Mouse (Mus musculus): ENCODE results near the gene Tyw1. TPM values are rescaled to one million over a fixed set of nuclear protein-coding genes. Genes with fewer than 3 reads are reported as not detected.
A peak's percentile ranks its signal among the peaks of the same experiment; 100 is the strongest.

Gene Tyw1
- total and polyA plus RNA-seq, 3 experiments: 5.1 to 9.8 (median 7.0) TPM

DNA sequence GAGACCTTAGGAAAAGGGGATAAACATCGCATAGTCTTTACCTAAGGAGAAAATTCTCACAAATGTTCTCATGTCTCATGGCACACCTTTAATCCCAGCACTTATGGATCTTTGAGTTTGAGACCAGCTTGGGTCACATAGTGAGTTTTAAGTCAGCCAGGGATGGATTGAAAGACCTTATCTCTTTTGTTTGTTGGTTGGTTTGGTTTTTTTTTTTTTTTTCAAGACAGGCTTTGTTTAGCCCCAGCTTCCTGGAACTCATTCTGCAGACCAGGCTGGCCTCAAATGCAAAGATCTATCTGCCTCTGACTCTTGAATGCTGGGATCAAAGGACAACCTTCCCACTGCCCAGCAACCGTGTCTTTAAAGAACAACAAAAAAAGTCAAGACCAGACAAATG is 34.1 kb upstream of the Tyw1 start:
- Histone ChIP-seq H3K27me3 (ENCODE audit: control insufficient read depth, insufficient read depth, low read length) (no peaks in the 10 kb centered on the region), H3K27ac (peak overlapping the region; percentile 93), H3K4me1 (ENCODE audit: control insufficient read depth, insufficient read depth, low read length) (peaks cover 12% of the 10 kb centered on the region), H3K36me3 (ENCODE audit: control insufficient read depth, insufficient read depth, low read length) (peaks cover 3% of the 10 kb centered on the region), H3K4me3 (peak overlapping the region; percentile 88), H3K9ac (ENCODE audit: low read depth, low read length) (no peak overlapping the region), H3K79me2 (replicated peaks; ENCODE audit: control insufficient read depth, insufficient read depth, low read length) (peaks cover 3% of the 10 kb centered on the region; the same call in 1 of the 2 replicates)
- intact Hi-C loops (cut with DNase I): loop anchor here (2.0 kb wide), 1 partner anchor 49 kb away; no protein-coding TSS in a partner anchor
- WGBS: 49% methylated on average over 2 of the region's 2 CpGs
- TF ChIP-seq POLR2A (IDR thresholded peaks at IDR 0.05; ENCODE audit: insufficient read depth, low read depth, low read length) (no peak), EP300 (IDR thresholded peaks at IDR 0.05; ENCODE audit: insufficient read depth, low read depth, low read length) (no peak), CTCF (IDR thresholded peaks at IDR 0.05) (no peak)
- no peak for DNase-seq

DNA sequence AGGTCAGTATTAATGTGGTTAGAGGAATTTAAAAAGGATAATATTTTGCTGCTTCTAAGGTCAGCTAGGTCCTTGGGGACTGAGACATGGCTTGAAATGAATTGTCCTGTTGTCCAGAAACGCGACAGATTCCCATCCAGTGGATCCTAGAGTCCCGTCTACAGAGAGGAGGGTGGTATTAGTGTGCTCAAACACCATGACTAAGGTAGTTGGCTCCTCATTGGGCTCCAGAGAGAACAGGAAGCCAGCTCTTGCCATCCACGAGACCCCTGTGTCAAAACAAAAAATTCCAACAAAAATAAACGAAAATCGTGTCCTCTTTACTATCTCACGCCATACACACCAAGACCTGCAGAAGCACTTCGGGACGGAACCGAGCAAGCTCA is 33.7 kb upstream of the Tyw1 start:
- H3K9ac ChIP-seq (ENCODE audit: low read depth, low read length): peak overlapping the region; percentile 87
- peak overlapping the region; percentile 93 for H3K27ac ChIP-seq
- DNase-seq: no peak
- under 1% methylated on average over 10 of the region's 10 CpGs for WGBS
- no peaks in the 10 kb centered on the region for H3K27me3 ChIP-seq (ENCODE audit: control insufficient read depth, insufficient read depth, low read length)
- intact Hi-C loops (cut with DNase I): loop anchor here (2.0 kb wide), 2 partner anchors 33 to 49 kb away; partner anchors contain the start of genes Sbds and Tyw1
- H3K79me2 ChIP-seq (replicated peaks; ENCODE audit: control insufficient read depth, insufficient read depth, low read length): peaks cover 3% of the 10 kb centered on the region; the same call in 1 of the 2 replicates
- H3K4me1 ChIP-seq (ENCODE audit: control insufficient read depth, insufficient read depth, low read length): peaks cover 13% of the 10 kb centered on the region
- peaks cover 3% of the 10 kb centered on the region for H3K36me3 ChIP-seq (ENCODE audit: control insufficient read depth, insufficient read depth, low read length)
- TF ChIP-seq CTCF (IDR thresholded peaks at IDR 0.05) (no peak), POLR2A (IDR thresholded peaks at IDR 0.05; ENCODE audit: insufficient read depth, low read depth, low read length) (no peak), EP300 (IDR thresholded peaks at IDR 0.05; ENCODE audit: insufficient read depth, low read depth, low read length) (no peak)
- H3K4me3 ChIP-seq: peak overlapping the region; percentile 88

DNA sequence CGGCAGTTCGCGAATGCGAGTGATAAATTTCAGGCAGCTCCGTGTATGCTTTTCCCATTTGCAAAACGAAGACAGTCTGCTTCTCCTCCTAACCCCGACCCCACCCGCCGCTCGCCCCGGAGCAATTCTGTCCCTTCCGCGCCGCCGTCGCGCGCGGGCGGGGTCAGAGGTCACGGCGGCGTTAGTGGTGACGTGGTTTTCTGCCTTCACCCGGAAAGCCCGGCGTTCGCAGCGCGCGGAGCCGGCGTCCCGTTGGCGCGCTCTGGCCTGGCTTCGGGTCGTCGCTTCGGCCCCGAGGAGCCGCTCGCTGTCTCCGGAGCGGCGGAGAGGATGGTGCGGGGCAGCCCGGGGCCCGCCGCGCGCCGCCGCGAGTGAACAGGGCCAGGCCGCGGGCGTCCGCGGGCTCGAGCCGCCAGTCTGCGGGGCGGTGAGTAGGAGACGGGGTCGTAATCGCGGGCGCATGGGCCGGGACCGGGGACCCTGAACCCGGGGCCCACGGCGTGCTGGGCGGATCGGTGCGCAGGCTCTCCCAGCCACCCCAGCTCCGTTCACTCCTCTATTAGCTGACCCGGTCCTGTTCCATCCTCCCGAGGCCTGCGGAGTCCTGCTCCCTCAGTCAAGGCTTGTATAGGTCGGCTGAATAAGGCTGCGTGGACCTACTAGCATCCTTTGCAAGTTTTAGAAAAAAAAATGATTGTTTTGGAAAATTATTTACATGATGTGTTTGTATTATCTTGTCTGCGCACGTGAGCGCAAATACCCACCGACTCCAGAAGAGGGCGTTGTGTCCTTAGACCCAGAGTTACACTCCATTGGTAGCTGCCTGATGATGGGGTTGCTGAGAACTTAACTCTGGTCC is 33.0 kb upstream of the Tyw1 start:
- H3K4me3 ChIP-seq: peak overlapping the region; percentile 88
- H3K27ac ChIP-seq: peak overlapping the region; percentile 93
- peaks cover 3% of the 10 kb centered on the region; the same call in 1 of the 2 replicates for H3K79me2 ChIP-seq (replicated peaks; ENCODE audit: control insufficient read depth, insufficient read depth, low read length)
- intact Hi-C loops (cut with DNase I): loop anchor here (2.0 kb wide), 1 partner anchor 32 kb away; the partner anchor contains the start of genes Sbds and Tyw1
- no peaks in the 10 kb centered on the region for H3K27me3 ChIP-seq (ENCODE audit: control insufficient read depth, insufficient read depth, low read length)
- under 1% methylated on average over 85 of the region's 88 CpGs for WGBS
- DNase-seq: peak; percentile 95 to 100
- peaks cover 16% of the 10 kb centered on the region for H3K4me1 ChIP-seq (ENCODE audit: control insufficient read depth, insufficient read depth, low read length)
- peak overlapping the region; percentile 87 for H3K9ac ChIP-seq (ENCODE audit: low read depth, low read length)
- peaks cover 3% of the 10 kb centered on the region for H3K36me3 ChIP-seq (ENCODE audit: control insufficient read depth, insufficient read depth, low read length)
- TF ChIP-seq POLR2A (IDR thresholded peaks at IDR 0.05; ENCODE audit: insufficient read depth, low read depth, low read length) (peak; percentile 72), CTCF (IDR thresholded peaks at IDR 0.05) (peak; percentile 54), EP300 (IDR thresholded peaks at IDR 0.05; ENCODE audit: insufficient read depth, low read depth, low read length) (no peak)

DNA sequence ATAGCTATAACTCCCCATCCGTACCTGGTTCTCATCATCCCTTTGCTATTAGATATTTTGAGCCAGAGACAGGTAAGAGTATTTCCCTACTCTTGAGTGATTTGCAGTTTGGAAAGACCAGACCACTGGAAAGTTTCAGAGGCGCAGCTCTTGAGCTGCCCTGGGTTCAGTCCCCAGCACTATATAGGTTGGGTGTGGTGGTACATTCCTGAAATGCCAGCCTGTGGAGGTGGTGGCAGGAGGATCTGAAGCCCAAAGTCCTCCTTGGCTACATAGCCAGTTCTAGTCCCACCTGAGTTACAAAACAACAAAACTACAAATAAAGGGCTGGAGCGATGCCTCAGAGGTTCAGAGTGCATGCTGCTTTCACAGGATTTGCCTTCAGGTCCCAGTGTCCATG is 28.6 kb upstream of the Tyw1 start:
- Histone ChIP-seq H3K9ac (ENCODE audit: low read depth, low read length) (no peak overlapping the region), H3K4me3 (no peak overlapping the region), H3K27me3 (ENCODE audit: control insufficient read depth, insufficient read depth, low read length) (no peaks in the 10 kb centered on the region), H3K27ac (no peak overlapping the region), H3K4me1 (ENCODE audit: control insufficient read depth, insufficient read depth, low read length) (peaks cover 16% of the 10 kb centered on the region), H3K36me3 (ENCODE audit: control insufficient read depth, insufficient read depth, low read length) (peaks cover 5% of the 10 kb centered on the region), H3K79me2 (replicated peaks; ENCODE audit: control insufficient read depth, insufficient read depth, low read length) (peaks cover 3% of the 10 kb centered on the region; the same call in 1 of the 2 replicates)
- TF ChIP-seq POLR2A (IDR thresholded peaks at IDR 0.05; ENCODE audit: insufficient read depth, low read depth, low read length) (no peak), EP300 (IDR thresholded peaks at IDR 0.05; ENCODE audit: insufficient read depth, low read depth, low read length) (no peak), CTCF (IDR thresholded peaks at IDR 0.05) (no peak)
- intact Hi-C loops (cut with DNase I): no loop called here
- WGBS: 90% methylated on average over 3 of the region's 3 CpGs
- no peak for DNase-seq

DNA sequence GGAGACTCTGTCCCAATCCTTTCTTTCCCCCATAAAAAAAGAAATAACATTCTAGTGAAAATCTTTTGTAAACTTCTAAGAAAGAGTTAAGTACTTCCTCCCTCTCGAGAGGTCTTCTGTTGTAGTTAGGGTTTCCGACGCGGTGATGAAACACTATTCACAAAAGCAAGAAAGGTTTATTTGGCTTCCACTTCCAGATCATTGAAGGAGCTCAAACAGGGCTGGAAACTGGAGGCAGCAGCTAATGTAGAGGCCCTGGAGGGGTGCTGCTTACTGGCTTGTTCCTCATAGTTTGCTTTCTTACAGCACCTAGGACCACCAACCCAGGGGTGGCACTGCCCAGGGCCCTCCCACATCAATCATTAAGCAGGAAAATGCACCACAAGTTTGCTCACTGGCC is 27.3 kb upstream of the Tyw1 start:
- Histone ChIP-seq H3K9ac (ENCODE audit: low read depth, low read length) (no peak overlapping the region), H3K27me3 (ENCODE audit: control insufficient read depth, insufficient read depth, low read length) (no peaks in the 10 kb centered on the region), H3K4me1 (ENCODE audit: control insufficient read depth, insufficient read depth, low read length) (peaks cover 15% of the 10 kb centered on the region), H3K36me3 (ENCODE audit: control insufficient read depth, insufficient read depth, low read length) (peaks cover 4% of the 10 kb centered on the region), H3K4me3 (no peak overlapping the region), H3K79me2 (replicated peaks; ENCODE audit: control insufficient read depth, insufficient read depth, low read length) (peaks cover 3% of the 10 kb centered on the region; the same call in 1 of the 2 replicates), H3K27ac (no peak overlapping the region)
- WGBS: 46% methylated on average over 4 of the region's 4 CpGs
- DNase-seq: no peak
- intact Hi-C loops (cut with DNase I): no loop called here
- TF ChIP-seq POLR2A (IDR thresholded peaks at IDR 0.05; ENCODE audit: insufficient read depth, low read depth, low read length): no peak
- no peak for TF ChIP-seq EP300 (IDR thresholded peaks at IDR 0.05; ENCODE audit: insufficient read depth, low read depth, low read length)
- no peak for TF ChIP-seq CTCF (IDR thresholded peaks at IDR 0.05)

DNA sequence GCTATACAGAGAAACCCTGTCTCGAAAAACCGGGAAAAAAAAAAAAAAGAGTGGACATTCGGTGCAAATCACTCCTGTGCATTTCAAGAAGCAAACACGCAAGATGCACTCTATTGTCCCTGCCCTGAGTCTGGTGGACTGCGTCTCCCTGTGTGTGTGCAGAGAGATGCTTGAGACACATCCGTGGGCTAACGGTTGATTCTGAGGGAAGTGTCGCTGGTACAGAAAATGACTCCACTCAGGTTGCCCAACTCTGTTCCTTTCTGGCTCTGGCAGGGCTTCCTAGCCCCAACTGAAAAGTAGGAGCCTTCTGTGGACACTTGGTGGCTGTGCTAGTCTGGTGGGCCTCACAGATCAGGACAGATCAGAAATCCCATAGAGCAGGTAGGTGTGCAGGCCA is 19.1 kb upstream of the Tyw1 start:
- no peak for DNase-seq
- intact Hi-C loops (cut with DNase I): no loop called here
- Histone ChIP-seq H3K9ac (ENCODE audit: low read depth, low read length) (no peak overlapping the region), H3K4me3 (no peak overlapping the region), H3K4me1 (ENCODE audit: control insufficient read depth, insufficient read depth, low read length) (no peaks in the 10 kb centered on the region), H3K27ac (no peak overlapping the region), H3K27me3 (ENCODE audit: control insufficient read depth, insufficient read depth, low read length) (no peaks in the 10 kb centered on the region), H3K79me2 (replicated peaks; ENCODE audit: control insufficient read depth, insufficient read depth, low read length) (no peaks in the 10 kb centered on the region), H3K36me3 (ENCODE audit: control insufficient read depth, insufficient read depth, low read length) (no peaks in the 10 kb centered on the region)
- TF ChIP-seq EP300 (IDR thresholded peaks at IDR 0.05; ENCODE audit: insufficient read depth, low read depth, low read length) (no peak), POLR2A (IDR thresholded peaks at IDR 0.05; ENCODE audit: insufficient read depth, low read depth, low read length) (no peak), CTCF (IDR thresholded peaks at IDR 0.05) (no peak)
- 93% methylated on average over 8 of the region's 8 CpGs for WGBS
